In the genomic region with DNA sequence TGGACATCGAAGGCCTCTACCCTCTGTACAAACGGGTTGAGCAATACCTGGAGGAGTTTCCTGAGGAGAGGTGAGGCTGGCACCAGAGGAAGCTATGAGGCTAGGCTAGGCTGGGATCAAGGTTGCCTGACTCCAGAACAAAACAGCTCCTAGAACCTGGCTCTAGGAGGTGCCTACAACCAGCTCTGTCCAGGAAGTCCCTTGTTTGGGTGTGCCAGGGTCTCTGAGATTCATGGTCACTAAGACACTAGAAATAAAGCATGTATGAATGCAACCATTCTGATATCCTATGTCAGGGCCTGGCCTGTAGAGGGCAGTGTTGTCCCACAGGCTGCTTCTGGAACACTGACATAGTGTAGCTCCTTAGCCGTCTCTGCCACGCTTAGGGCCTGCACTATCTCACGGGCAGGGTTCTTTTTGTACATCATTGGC, we compare ENCODE assay signal across 8 mouse cellular contexts. TPM values are rescaled to one million over a fixed set of nuclear protein-coding genes. Genes with fewer than 3 reads are reported as not detected.
DNase-seq lines count a peak whose midpoint lies in the region; ATAC-seq and TF ChIP-seq lines count a peak whose summit lies in the region.

No protein-coding gene starts in this region.

- no peak overlapping the region for H3K4me2 ChIP-seq in heart, embryonic 15.5 days
- H3K4me2 ChIP-seq in liver, embryonic 15.5 days = no peak overlapping the region
- no peak overlapping the region for H3K4me2 ChIP-seq in neural tube, embryonic 14.5 days (ENCODE audit: low read depth, low read length)

- H3K9me3 ChIP-seq in heart, embryonic 15.5 days (replicated peaks) = no peaks in the 10 kb centered on the region
- no peaks in the 10 kb centered on the region for H3K9me3 ChIP-seq in liver, embryonic 15.5 days (replicated peaks)
- no peaks in the 10 kb centered on the region for H3K9me3 ChIP-seq in neural tube, embryonic 14.5 days (ENCODE audit: control insufficient read depth, low read length)

- peaks cover 21% of the 10 kb centered on the region; the same call in 1 of the 2 replicates for H3K36me3 ChIP-seq in heart, embryonic 15.5 days
- H3K36me3 ChIP-seq in liver, embryonic 15.5 days (replicated peaks) = peaks cover 38% of the 10 kb centered on the region
- peaks cover 18% of the 10 kb centered on the region for H3K36me3 ChIP-seq in neural tube, embryonic 14.5 days (ENCODE audit: control insufficient read depth, insufficient read depth, low read length)
- H3K36me3 ChIP-seq in testis, adult 2 months (ENCODE audit: control insufficient read depth, insufficient read depth, low read length) = peaks cover 3% of the 10 kb centered on the region

- no peak overlapping the region for H3K27ac ChIP-seq in heart, embryonic 15.5 days
- H3K27ac ChIP-seq in liver, embryonic 15.5 days (replicated peaks) = no peak overlapping the region
- no peak overlapping the region for H3K27ac ChIP-seq in neural tube, embryonic 14.5 days (ENCODE audit: low read depth, low read length)
- no peak overlapping the region; the same call in 1 of the 2 replicates for H3K27ac ChIP-seq in testis, adult 2 months (ENCODE audit: control insufficient read depth, insufficient read depth, low read depth, low read length)

- H3K27me3 ChIP-seq in heart, embryonic 15.5 days = no peaks in the 10 kb centered on the region
- no peaks in the 10 kb centered on the region for H3K27me3 ChIP-seq in liver, embryonic 15.5 days
- no peaks in the 10 kb centered on the region for H3K27me3 ChIP-seq in neural tube, embryonic 14.5 days (ENCODE audit: control insufficient read depth, insufficient read depth, low read length)
- no peaks in the 10 kb centered on the region for H3K27me3 ChIP-seq in testis, adult 2 months (ENCODE audit: control insufficient read depth, insufficient read depth, low read length)

- H3K4me1 ChIP-seq in heart, embryonic 15.5 days (replicated peaks) = 0 out of 2 replicates have a peak, but pooled peaks cover 2% of the 10 kb centered on the region
- H3K4me1 ChIP-seq in liver, embryonic 15.5 days (replicated peaks) = no peaks in the 10 kb centered on the region; the same call in 1 of the 2 replicates
- no peaks in the 10 kb centered on the region for H3K4me1 ChIP-seq in neural tube, embryonic 14.5 days (ENCODE audit: control insufficient read depth, insufficient read depth, low read length)
- no peaks in the 10 kb centered on the region for H3K4me1 ChIP-seq in testis, adult 2 months (ENCODE audit: control insufficient read depth, insufficient read depth, low read length)

- peak; percentile 95 for TF ChIP-seq CTCF in brain, embryonic 14.5 days (IDR thresholded peaks at IDR 0.05; ENCODE audit: borderline replicate concordance, extremely low read depth, insufficient read depth, insufficient read length)
- peak; percentile 81; the same call in 1 of the 2 replicates for TF ChIP-seq CTCF in testis, adult 2 months (IDR thresholded peaks at IDR 0.05; ENCODE audit: control insufficient read depth, insufficient read depth, insufficient replicate concordance, low read depth, low read length)

- peak; percentile 86 for DNase-seq in brain, embryonic 14.5 days (ENCODE audit: low read depth)
- peak; percentile 80 for DNase-seq in kidney, postnatal 14 days

- WGBS in heart, embryonic 15.5 days = 31% methylated on average over 5 of the region's 5 CpGs
- WGBS in liver, embryonic 15.5 days (ENCODE audit: insufficient replicate concordance) = 32% methylated on average over 5 of the region's 5 CpGs
- WGBS in neural tube, embryonic 14.5 days = 41% methylated on average over 5 of the region's 5 CpGs

- TF ChIP-seq POLR2A in brain, embryonic 14.5 days (IDR thresholded peaks at IDR 0.05; ENCODE audit: borderline replicate concordance, extremely low read depth, insufficient read depth, insufficient read length, poor library complexity, severe bottlenecking) = no peak
- TF ChIP-seq POLR2A in testis, adult 2 months (IDR thresholded peaks at IDR 0.05; ENCODE audit: control insufficient read depth, low read depth, low read length) = no peak

- ATAC-seq in CD4-positive, CD25-positive, alpha-beta regulatory T cell, adult 4 months = peak; percentile 80
- ATAC-seq in erythroid progenitor cell, adult 5-6 weeks (replicated peaks; ENCODE audit: low FRiP score, poor library complexity, severe bottlenecking) = peak; percentile 85
- peak; percentile 76 for ATAC-seq in heart, embryonic 15.5 days (replicated peaks; ENCODE audit: insufficient number of reproducible peaks, insufficient read depth, low FRiP score, low read depth)
- ATAC-seq in liver, embryonic 15.5 days (ENCODE audit: insufficient read depth) = peak; percentile 49; the same call in 1 of the 2 replicates
- peak; percentile 90 for ATAC-seq in neural tube, embryonic 14.5 days (ENCODE audit: low read depth)

- H3K9ac ChIP-seq in heart, embryonic 15.5 days = no peak overlapping the region
- no peak overlapping the region for H3K9ac ChIP-seq in liver, embryonic 15.5 days
- H3K9ac ChIP-seq in neural tube, embryonic 14.5 days (replicated peaks; ENCODE audit: low read depth, low read length) = no peak overlapping the region

- H3K4me3 ChIP-seq in heart, embryonic 15.5 days = no peak overlapping the region
- H3K4me3 ChIP-seq in liver, embryonic 15.5 days (replicated peaks) = no peak overlapping the region
- H3K4me3 ChIP-seq in neural tube, embryonic 14.5 days (ENCODE audit: low read depth, low read length) = no peak overlapping the region
- no peak overlapping the region for H3K4me3 ChIP-seq in testis, adult 2 months (ENCODE audit: control insufficient read depth, low read depth, low read length)

RNA-seq across cellular contexts. Expression of gene Ippk, which starts 28.3 kb away (rescaled TPM):
- 1 to 10 TPM; 3.9 to 7.1 TPM for polyA plus RNA-seq in CD4-positive, CD25-positive, alpha-beta regulatory T cell, adult 4 months (2017; shearing (Covaris generic))
- 8.7 and 9.9 TPM in 2 replicates for polyA plus RNA-seq in brain, embryonic 14.5 days (2012; rRNA removed)
- total RNA-seq in erythroid progenitor cell, adult 5-6 weeks (2015; ENCODE audit: low replicate concordance) = 1.4 and 1.7 TPM in 2 replicates
- total RNA-seq in erythroid progenitor cell, adult 5-6 weeks (2017; ENCODE audit: low replicate concordance) = 3.7 TPM in 2 replicates
- 10.0 and 11.1 TPM in 2 replicates for polyA plus RNA-seq in heart, embryonic 15.5 days (2015; fragmentation: Nextera tagmentation; extraction: Ambion mirVana)
- 7.3 and 7.5 TPM in 2 replicates for polyA plus RNA-seq in liver, embryonic 15.5 days (2015; fragmentation: Nextera tagmentation; extraction: Ambion mirVana)
- 14.8 and 15.8 TPM in 2 replicates for polyA plus RNA-seq in neural tube, embryonic 14.5 days (2014; fragmentation: Nextera tagmentation; extraction: Ambion mirVana)
- polyA plus RNA-seq in testis, adult 2 months (2012; rRNA removed) = 11.6 and 12.2 TPM in 2 replicates

RNA-seq across cellular contexts. Expression of gene Tes3-ps, which starts 43.8 kb away (rescaled TPM):
- 1 to 10 TPM; 5.2 to 8.4 TPM for polyA plus RNA-seq in CD4-positive, CD25-positive, alpha-beta regulatory T cell, adult 4 months (2017; shearing (Covaris generic))
- polyA plus RNA-seq in brain, embryonic 14.5 days (2012; rRNA removed) = 0.23 and 0.48 TPM in 2 replicates
- total RNA-seq in erythroid progenitor cell, adult 5-6 weeks (2015; ENCODE audit: low replicate concordance) = 1.8 and 2.1 TPM in 2 replicates
- 4.9 and 7.4 TPM in 2 replicates for total RNA-seq in erythroid progenitor cell, adult 5-6 weeks (2017; ENCODE audit: low replicate concordance)
- 0.71 and 0.87 TPM in 2 replicates for polyA plus RNA-seq in heart, embryonic 15.5 days (2015; fragmentation: Nextera tagmentation; extraction: Ambion mirVana)
- polyA plus RNA-seq in liver, embryonic 15.5 days (2015; fragmentation: Nextera tagmentation; extraction: Ambion mirVana) = 0.75 and 0.88 TPM in 2 replicates
- 0.71 and 0.73 TPM in 2 replicates for polyA plus RNA-seq in neural tube, embryonic 14.5 days (2014; fragmentation: Nextera tagmentation; extraction: Ambion mirVana)
- 0.45 and 0.62 TPM in 2 replicates for polyA plus RNA-seq in testis, adult 2 months (2012; rRNA removed)

RNA-seq across cellular contexts. Expression of gene Ecm2, which starts 55.3 kb away (rescaled TPM):
- under 1 TPM; 0.05 to 0.14 TPM for polyA plus RNA-seq in CD4-positive, CD25-positive, alpha-beta regulatory T cell, adult 4 months (2017; shearing (Covaris generic))
- polyA plus RNA-seq in brain, embryonic 14.5 days (2012; rRNA removed) = 2.3 and 2.8 TPM in 2 replicates
- 0.42 TPM in 1 of 2 replicates, not detected in the other for total RNA-seq in erythroid progenitor cell, adult 5-6 weeks (2015; ENCODE audit: low replicate concordance)
- 0.83 and 3.9 TPM in 2 replicates for total RNA-seq in erythroid progenitor cell, adult 5-6 weeks (2017; ENCODE audit: low replicate concordance)
- polyA plus RNA-seq in heart, embryonic 15.5 days (2015; fragmentation: Nextera tagmentation; extraction: Ambion mirVana) = 4.6 and 5.7 TPM in 2 replicates
- 0.24 and 0.50 TPM in 2 replicates for polyA plus RNA-seq in liver, embryonic 15.5 days (2015; fragmentation: Nextera tagmentation; extraction: Ambion mirVana)
- polyA plus RNA-seq in neural tube, embryonic 14.5 days (2014; fragmentation: Nextera tagmentation; extraction: Ambion mirVana) = 1.3 and 1.8 TPM in 2 replicates
- 0.42 and 0.96 TPM in 2 replicates for polyA plus RNA-seq in testis, adult 2 months (2012; rRNA removed)
